Mouse (Mus musculus) thymus, adult 2 months (tissue): ENCODE measurements around the gene Plxnb2.

Source experiments
- CTCF ChIP-seq: fragments of 200-500 bp; IDR thresholded peaks from 2 replicates; pipeline ENCODE4 v1.5.1; 2012; ENCODE audit warnings: mild to moderate bottlenecking, control low read depth, low read length, moderate library complexity, borderline replicate concordance; ENCODE audit not compliant: control insufficient read depth, poor library complexity, insufficient read depth; ENCODE audit errors: extremely low read depth
- POLR2A ChIP-seq: fragments of 200-500 bp; IDR thresholded peaks from 2 replicates; pipeline ENCODE4 v1.6.1; 2012; ENCODE audit warnings: mild to moderate bottlenecking, low read length, control low read depth, moderate library complexity; ENCODE audit not compliant: control insufficient read depth, poor library complexity, insufficient read depth; ENCODE audit errors: extremely low read depth

- no peak for TF ChIP-seq CTCF
- no peak for TF ChIP-seq POLR2A
Observed at GRCm38 (mm10) chr15:89215611-89216233, 35.1 kb upstream of the Plxnb2 start.
